Mouse (Mus musculus) layer of hippocampus, postnatal 10 days (tissue): Measurements from ENCODE around the gene Gm6408. TPM values are rescaled to one million over a fixed set of nuclear protein-coding genes. Genes with fewer than 3 reads are reported as not detected.
"Not testable (repeated sequence)": the region's sequence is repeated elsewhere in the genome, so short reads cannot be mapped to it uniquely, and the experiment has no call there.

Experiments
- DNase-seq, 2 experiments: peaks; one replicate each; pipeline ENCODE4 v3.0.0; 2021; ENCODE audit warnings: low spot score in 2 of 2
- long read RNA-seq: library from polyadenylated mRNA; stranded (forward); transcript quantifications from one replicate; pipeline ENCODE4 v2.0.0, GENCODE M21; 2023
- total RNA-seq, 2 experiments: library from RNA; stranded (reverse); gene quantifications; 2 replicates each; pipeline ENCODE4 v1.2.3; 2021

Gene Gm6408
- not detected for total RNA-seq
- long read RNA-seq = 0 reads

- DNase-seq = not testable (repeated sequence)
These were observed at the start of gene Gm6408 for GRCm38 (mm10) chr5:146481665-146482064. Gm6408 (plus strand) TSS chr5:146481965.

- DNase-seq = no peak
These were observed 49.3 kb upstream of the Gm6408 start for GRCm38 (mm10) chr5:146432476-146432875.

- no peak for DNase-seq
These were observed 46.4 kb upstream of the Gm6408 start for GRCm38 (mm10) chr5:146435316-146435715.

GRCm38 (mm10) chr5:146436796-146437195, 45.0 kb upstream of the Gm6408 start:
- no peak for DNase-seq

- DNase-seq = no peak
These were observed 42.5 kb upstream of the Gm6408 start for GRCm38 (mm10) chr5:146439152-146439781.

- no peak for DNase-seq
These were observed 41.5 kb upstream of the Gm6408 start for GRCm38 (mm10) chr5:146440273-146440672.

GRCm38 (mm10) chr5:146442767-146443166, 39.0 kb upstream of the Gm6408 start:
- no peak for DNase-seq

GRCm38 (mm10) chr5:146446633-146447032, 35.1 kb upstream of the Gm6408 start:
- no peak for DNase-seq

- DNase-seq = no peak
These were observed 30.0 kb upstream of the Gm6408 start for GRCm38 (mm10) chr5:146451592-146452254.

GRCm38 (mm10) chr5:146453556-146453955, 28.2 kb upstream of the Gm6408 start:
- DNase-seq = no peak

GRCm38 (mm10) chr5:146461612-146462011, 20.2 kb upstream of the Gm6408 start:
- DNase-seq = no peak

GRCm38 (mm10) chr5:146466663-146467062, 15.1 kb upstream of the Gm6408 start:
- DNase-seq = no peak

GRCm38 (mm10) chr5:146468311-146468710, 13.5 kb upstream of the Gm6408 start:
- DNase-seq = no peak

- no peak for DNase-seq
These were observed 10.9 kb upstream of the Gm6408 start for GRCm38 (mm10) chr5:146470821-146471220.

- DNase-seq = no peak
These were observed 10.5 kb upstream of the Gm6408 start for GRCm38 (mm10) chr5:146471311-146471710.

GRCm38 (mm10) chr5:146471821-146472220, 9.9 kb upstream of the Gm6408 start:
- DNase-seq = no peak

- peak; percentile 51 to 59 for DNase-seq
These were observed 2.2 kb upstream of the Gm6408 start for GRCm38 (mm10) chr5:146479564-146479963.

GRCm38 (mm10) chr5:146488959-146489358, 7.2 kb downstream of the Gm6408 start:
- DNase-seq = peak; percentile 43 to 53

- DNase-seq = not testable (repeated sequence)
These were observed 9.3 kb downstream of the Gm6408 start, which contains the start of gene Gm6370 for GRCm38 (mm10) chr5:146491063-146491462. Gm6370 (plus strand) TSS chr5:146491363.

GRCm38 (mm10) chr5:146502099-146502498, 20.3 kb downstream of the Gm6408 start, which contains the start of gene 4930449I24Rik:
4930449I24Rik (plus strand) TSS chr5:146502399.
- not testable (repeated sequence) for DNase-seq

- not testable (repeated sequence) for DNase-seq
These were observed 32.1 kb downstream of the Gm6408 start, which contains the start of gene Gm3402 for GRCm38 (mm10) chr5:146513823-146514222. Gm3402 (plus strand) TSS chr5:146514123.

- not testable (repeated sequence) for DNase-seq
These were observed 43.7 kb downstream of the Gm6408 start, which contains the start of gene Gm3404 for GRCm38 (mm10) chr5:146525501-146525900. Gm3404 (plus strand) TSS chr5:146525801.
